Mouse (Mus musculus) adrenal gland, adult 18-20 months (tissue): ENCODE measurements around the gene Tmed6. TPM values are rescaled to one million over a fixed set of nuclear protein-coding genes. Genes with fewer than 3 reads are reported as not detected.
"Not testable (repeated sequence)": the region's sequence is repeated elsewhere in the genome, so short reads cannot be mapped to it uniquely, and the experiment has no call there.

Source experiments
- DNase-seq, 2 experiments: peaks; one replicate each; pipeline ENCODE4 v3.0.0; 2021 to 2022; ENCODE audit warnings: low spot score in 2 of 2
- long read RNA-seq, 2 experiments: library from polyadenylated mRNA; stranded (forward); transcript quantifications; one replicate each; pipeline ENCODE4 v2.0.0; 2021
- total RNA-seq, 2 experiments: library from RNA; stranded (reverse); gene quantifications; 1 replicate in 1 of 2; 2 replicates in 1 of 2; pipeline ENCODE4 v1.2.3; 2021

Tmed6 gene
- total RNA-seq, result not detected
- long read RNA-seq, experiment 1, result 0 reads
- long read RNA-seq, experiment 2, result 0 reads

GRCm38 (mm10) chr8:107065511-107066496 is at the start of gene Tmed6:
Tmed6 (minus strand) TSS chr8:107065644.
- no peak for DNase-seq

GRCm38 (mm10) chr8:107115008-107115320 is 49.5 kb upstream of the Tmed6 start:
- no peak for DNase-seq

GRCm38 (mm10) chr8:107114150-107115007 is 48.9 kb upstream of the Tmed6 start:
- no peak for DNase-seq

GRCm38 (mm10) chr8:107113209-107113608 is 47.8 kb upstream of the Tmed6 start:
- no peak for DNase-seq

- no peak for DNase-seq
Measured at GRCm38 (mm10) chr8:107111340-107112105, 46.1 kb upstream of the Tmed6 start.

GRCm38 (mm10) chr8:107110629-107111330 is 45.3 kb upstream of the Tmed6 start:
- no peak for DNase-seq

- no peak for DNase-seq
Measured at GRCm38 (mm10) chr8:107109816-107110435, 44.5 kb upstream of the Tmed6 start.

- DNase-seq, result no peak
Measured at GRCm38 (mm10) chr8:107108978-107109720, 43.7 kb upstream of the Tmed6 start.

GRCm38 (mm10) chr8:107108089-107108488 is 42.6 kb upstream of the Tmed6 start:
- DNase-seq, result not testable (repeated sequence)

- peak; percentile 85 to 87 for DNase-seq
Measured at GRCm38 (mm10) chr8:107104547-107104946, 39.1 kb upstream of the Tmed6 start.

GRCm38 (mm10) chr8:107100635-107101034 is 35.2 kb upstream of the Tmed6 start:
- no peak for DNase-seq

- DNase-seq, result peak; percentile 87 to 88
Measured at GRCm38 (mm10) chr8:107096366-107097036, 31.1 kb upstream of the Tmed6 start, which contains the start of gene Terf2. Terf2 (minus strand) TSS chr8:107096547.

GRCm38 (mm10) chr8:107095717-107096365 is 30.4 kb upstream of the Tmed6 start:
- DNase-seq, result no peak

GRCm38 (mm10) chr8:107090531-107090930 is 25.1 kb upstream of the Tmed6 start:
- DNase-seq, result no peak

- no peak for DNase-seq
Measured at GRCm38 (mm10) chr8:107088526-107089063, 23.2 kb upstream of the Tmed6 start.

- no peak for DNase-seq
Measured at GRCm38 (mm10) chr8:107086018-107086417, 20.6 kb upstream of the Tmed6 start.

GRCm38 (mm10) chr8:107085358-107085757 is 19.9 kb upstream of the Tmed6 start:
- DNase-seq, result no peak
